Mouse (Mus musculus): ENCODE data around the gene Fam76a. TPM values are rescaled to one million over a fixed set of nuclear protein-coding genes. Genes with fewer than 3 reads are reported as not detected.

Gene Fam76a
- polyA plus RNA-seq, 1 experiment from 2014 or later = 47.5 TPM

DNA sequence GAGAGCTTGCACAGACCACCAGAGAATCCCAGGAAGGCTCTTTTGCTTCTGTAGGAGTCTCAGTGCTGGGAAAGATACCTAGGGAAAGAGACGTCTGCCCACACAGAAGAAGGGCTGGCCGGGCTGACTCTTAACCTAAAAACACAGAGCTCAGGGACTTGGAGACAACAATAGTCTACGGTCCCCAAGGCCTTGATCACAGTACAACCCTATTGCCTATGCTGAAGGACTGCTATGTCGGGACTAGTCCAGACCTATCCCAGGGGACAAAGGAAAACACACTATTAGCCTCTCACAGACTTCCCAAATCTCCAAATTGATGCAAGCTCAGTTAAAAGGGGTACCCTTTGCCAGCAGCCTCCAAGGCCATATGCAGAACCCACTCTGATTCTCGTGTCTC lies 39.5 kb upstream of the Fam76a start:
- Histone ChIP-seq H3K36me3 (ENCODE audit: control insufficient read depth, insufficient read depth, low read length) (no peaks in the 10 kb centered on the region), H3K9me3 (ENCODE audit: control insufficient read depth, low read length) (no peaks in the 10 kb centered on the region), H3K27ac (replicated peaks; ENCODE audit: low read depth, low read length) (no peak overlapping the region), H3K9ac (replicated peaks; ENCODE audit: low read length) (no peak overlapping the region), H3K4me1 (ENCODE audit: control insufficient read depth, insufficient read depth, low read length) (peaks cover 13% of the 10 kb centered on the region; the same call in 1 of the 2 replicates), H3K4me3 (replicated peaks; ENCODE audit: low read depth, low read length) (no peak overlapping the region), H3K4me2 (ENCODE audit: low read length) (no peak overlapping the region), H3K27me3 (ENCODE audit: control insufficient read depth, insufficient read depth, low read length) (no peaks in the 10 kb centered on the region)
- DNase-seq (no peak), ATAC-seq (ENCODE audit: low FRiP score, low TSS enrichment) (no peak)
- WGBS = 75% methylated on average over 5 of the region's 5 CpGs

DNA sequence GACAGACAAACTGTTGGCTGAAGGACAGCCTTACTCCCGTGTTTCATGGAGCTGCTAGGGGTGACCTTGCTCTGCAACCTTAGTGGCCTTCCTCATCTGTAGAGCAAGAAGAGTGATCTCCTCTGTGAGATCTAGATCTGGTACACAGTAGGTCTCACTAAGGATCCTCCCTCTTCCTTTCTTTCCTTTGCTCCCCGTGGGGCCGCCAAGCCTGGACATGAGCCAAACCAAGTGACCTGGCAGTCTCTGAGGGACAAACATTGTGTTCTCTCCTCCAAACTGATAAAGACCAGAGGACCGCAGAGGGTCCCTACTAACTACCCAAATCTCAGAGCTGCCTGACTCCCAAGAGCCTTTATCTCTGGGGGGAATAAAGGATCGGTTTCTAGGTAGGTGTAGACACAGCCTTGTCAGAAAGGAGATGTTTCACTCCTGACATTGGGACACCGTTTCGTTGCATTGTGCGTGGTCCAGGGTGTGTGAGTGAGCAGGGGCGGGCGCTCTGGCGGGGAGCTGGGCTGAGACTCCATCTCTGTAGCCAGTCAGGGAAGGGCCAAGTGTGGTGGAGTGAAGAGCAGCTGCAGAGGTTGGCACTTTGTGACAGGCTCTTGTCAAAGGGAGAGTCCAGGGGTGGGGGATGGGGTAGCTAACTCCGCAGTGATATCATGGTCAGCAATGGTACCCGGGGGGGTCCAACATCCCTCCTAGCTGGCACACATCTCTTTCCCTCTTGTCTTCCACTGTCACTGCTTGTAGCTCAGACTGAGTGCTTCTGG lies 38.7 kb upstream of the Fam76a start:
- no peaks in the 10 kb centered on the region for H3K36me3 ChIP-seq (ENCODE audit: control insufficient read depth, insufficient read depth, low read length)
- no peak overlapping the region for H3K9ac ChIP-seq (replicated peaks; ENCODE audit: low read length)
- H3K27me3 ChIP-seq (ENCODE audit: control insufficient read depth, insufficient read depth, low read length) = no peaks in the 10 kb centered on the region
- no peak overlapping the region for H3K4me3 ChIP-seq (replicated peaks; ENCODE audit: low read depth, low read length)
- DNase-seq (no peak), ATAC-seq (ENCODE audit: low FRiP score, low TSS enrichment) (no peak)
- peaks cover 13% of the 10 kb centered on the region; the same call in 1 of the 2 replicates for H3K4me1 ChIP-seq (ENCODE audit: control insufficient read depth, insufficient read depth, low read length)
- 66% methylated on average over 13 of the region's 13 CpGs for WGBS
- no peak overlapping the region for H3K4me2 ChIP-seq (ENCODE audit: low read length)
- H3K9me3 ChIP-seq (ENCODE audit: control insufficient read depth, low read length) = no peaks in the 10 kb centered on the region
- H3K27ac ChIP-seq (replicated peaks; ENCODE audit: low read depth, low read length) = no peak overlapping the region

DNA sequence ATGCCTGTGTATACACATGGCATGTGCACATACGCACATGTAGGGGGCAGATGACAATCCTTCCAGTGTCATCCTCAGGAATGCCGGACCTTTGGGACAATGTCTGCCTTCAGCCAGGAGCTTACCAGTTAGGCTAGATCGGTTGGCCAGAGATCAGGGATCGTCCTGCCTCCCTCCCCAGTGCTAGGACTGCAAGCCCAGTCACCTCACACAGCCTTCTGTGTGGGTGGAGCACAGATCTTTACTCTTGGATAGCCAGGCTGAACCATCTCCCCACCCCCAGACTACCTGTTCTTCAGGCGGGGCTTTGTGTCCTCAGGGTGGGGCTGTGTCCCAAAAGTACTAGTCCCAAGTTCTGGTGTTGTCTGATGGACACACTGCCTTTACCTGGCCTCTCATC lies 38.0 kb upstream of the Fam76a start:
- no peaks in the 10 kb centered on the region for H3K27me3 ChIP-seq (ENCODE audit: control insufficient read depth, insufficient read depth, low read length)
- ATAC-seq (ENCODE audit: low FRiP score, low TSS enrichment) = no peak
- WGBS = 62% methylated on average over 5 of the region's 5 CpGs
- H3K4me3 ChIP-seq (replicated peaks; ENCODE audit: low read depth, low read length) = no peak overlapping the region
- H3K9me3 ChIP-seq (ENCODE audit: control insufficient read depth, low read length) = no peaks in the 10 kb centered on the region
- H3K4me2 ChIP-seq (ENCODE audit: low read length) = no peak overlapping the region
- no peak overlapping the region for H3K9ac ChIP-seq (replicated peaks; ENCODE audit: low read length)
- no peak overlapping the region for H3K27ac ChIP-seq (replicated peaks; ENCODE audit: low read depth, low read length)
- DNase-seq = no peak
- H3K4me1 ChIP-seq (ENCODE audit: control insufficient read depth, insufficient read depth, low read length) = peaks cover 13% of the 10 kb centered on the region; the same call in 1 of the 2 replicates
- H3K36me3 ChIP-seq (ENCODE audit: control insufficient read depth, insufficient read depth, low read length) = no peaks in the 10 kb centered on the region

DNA sequence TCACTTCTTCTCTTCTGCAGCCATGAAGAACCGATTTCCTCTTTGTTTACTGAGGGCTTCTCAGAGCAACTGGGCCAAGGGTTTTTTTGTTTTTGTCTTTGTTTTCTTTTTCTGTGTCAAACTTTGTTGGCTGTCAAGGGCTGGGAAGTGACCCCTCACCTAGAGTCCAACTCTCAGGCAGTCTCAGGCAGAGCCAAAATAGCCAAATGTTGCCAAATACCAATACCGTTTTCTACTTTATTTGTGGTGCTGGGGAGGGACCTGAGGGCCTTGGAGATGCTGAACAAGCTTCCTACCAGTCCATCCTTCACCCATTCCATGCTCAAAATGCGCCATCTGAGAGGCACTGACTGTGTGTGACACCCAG lies 37.3 kb upstream of the Fam76a start:
- no peak overlapping the region for H3K4me2 ChIP-seq (ENCODE audit: low read length)
- 51% methylated on average over 3 of the region's 3 CpGs for WGBS
- no peak for DNase-seq
- no peak overlapping the region for H3K4me3 ChIP-seq (replicated peaks; ENCODE audit: low read depth, low read length)
- 0 out of 2 replicates have a peak overlapping the region, but pooled peaks have one; percentile 65 for H3K27ac ChIP-seq (replicated peaks; ENCODE audit: low read depth, low read length)
- no peaks in the 10 kb centered on the region for H3K36me3 ChIP-seq (ENCODE audit: control insufficient read depth, insufficient read depth, low read length)
- H3K9ac ChIP-seq (replicated peaks; ENCODE audit: low read length) = no peak overlapping the region
- peaks cover 12% of the 10 kb centered on the region; the same call in 1 of the 2 replicates for H3K4me1 ChIP-seq (ENCODE audit: control insufficient read depth, insufficient read depth, low read length)
- no peaks in the 10 kb centered on the region for H3K27me3 ChIP-seq (ENCODE audit: control insufficient read depth, insufficient read depth, low read length)
- no peak for ATAC-seq (ENCODE audit: low FRiP score, low TSS enrichment)
- H3K9me3 ChIP-seq (ENCODE audit: control insufficient read depth, low read length) = no peaks in the 10 kb centered on the region

DNA sequence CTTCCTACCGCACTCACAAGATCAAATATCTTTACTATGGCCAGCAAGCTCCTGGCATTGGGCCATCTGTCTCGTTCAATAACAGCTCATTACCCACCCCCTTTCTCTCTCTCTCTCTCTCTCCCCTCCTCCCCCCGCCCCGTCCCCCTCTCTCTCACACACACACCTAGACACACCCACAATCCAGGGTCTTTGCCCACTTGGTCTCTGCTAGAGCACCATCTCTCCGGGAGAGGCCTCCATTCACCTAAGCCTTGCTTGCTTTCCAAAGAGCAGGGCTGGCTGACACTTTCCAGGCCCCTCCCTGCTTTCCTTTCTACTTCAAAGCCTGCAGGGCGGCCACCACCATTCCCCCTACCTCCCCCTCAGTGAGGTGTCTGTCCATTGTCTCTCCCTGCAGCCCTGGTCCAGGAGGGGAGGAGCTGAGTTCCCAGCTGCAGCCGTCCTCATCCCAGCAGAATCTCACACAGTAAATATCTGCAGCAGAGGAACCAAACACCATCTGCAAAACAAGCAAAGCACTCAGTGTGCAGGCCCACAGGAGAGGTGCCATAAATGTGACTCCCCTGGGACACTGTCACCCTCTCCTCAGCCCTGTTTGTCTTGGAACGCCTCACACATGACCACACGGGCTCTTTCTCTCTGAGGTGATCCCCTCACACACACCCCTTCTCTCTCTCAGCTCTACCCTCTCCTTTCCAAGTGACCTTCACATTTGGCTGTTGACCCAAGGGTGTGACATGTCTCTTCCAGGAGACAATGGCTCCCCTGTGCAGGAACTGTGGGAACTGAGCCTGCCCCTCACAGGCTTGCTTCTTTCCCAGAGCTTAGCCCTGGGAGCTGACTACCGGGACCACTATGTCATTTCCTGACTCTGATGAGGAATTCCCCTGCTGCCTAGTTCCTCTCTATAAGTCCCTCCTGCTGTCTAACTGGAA lies 36.7 kb upstream of the Fam76a start:
- peak; percentile 68 for DNase-seq
- 7% methylated on average over 10 of the region's 10 CpGs for WGBS
- H3K4me2 ChIP-seq (ENCODE audit: low read length) = 0 out of 2 replicates have a peak overlapping the region, but pooled peaks have one; percentile 1
- H3K4me3 ChIP-seq (replicated peaks; ENCODE audit: low read depth, low read length) = no peak overlapping the region
- H3K36me3 ChIP-seq (ENCODE audit: control insufficient read depth, insufficient read depth, low read length) = no peaks in the 10 kb centered on the region
- H3K4me1 ChIP-seq (ENCODE audit: control insufficient read depth, insufficient read depth, low read length) = 0 out of 2 replicates have a peak, but pooled peaks cover 8% of the 10 kb centered on the region
- no peak overlapping the region; the same call in 1 of the 2 replicates for H3K9ac ChIP-seq (replicated peaks; ENCODE audit: low read length)
- peak overlapping the region; percentile 65 for H3K27ac ChIP-seq (replicated peaks; ENCODE audit: low read depth, low read length)
- no peaks in the 10 kb centered on the region for H3K9me3 ChIP-seq (ENCODE audit: control insufficient read depth, low read length)
- ATAC-seq (ENCODE audit: low FRiP score, low TSS enrichment) = peak; percentile 24; the same call in 1 of the 2 replicates
- H3K27me3 ChIP-seq (ENCODE audit: control insufficient read depth, insufficient read depth, low read length) = no peaks in the 10 kb centered on the region

DNA sequence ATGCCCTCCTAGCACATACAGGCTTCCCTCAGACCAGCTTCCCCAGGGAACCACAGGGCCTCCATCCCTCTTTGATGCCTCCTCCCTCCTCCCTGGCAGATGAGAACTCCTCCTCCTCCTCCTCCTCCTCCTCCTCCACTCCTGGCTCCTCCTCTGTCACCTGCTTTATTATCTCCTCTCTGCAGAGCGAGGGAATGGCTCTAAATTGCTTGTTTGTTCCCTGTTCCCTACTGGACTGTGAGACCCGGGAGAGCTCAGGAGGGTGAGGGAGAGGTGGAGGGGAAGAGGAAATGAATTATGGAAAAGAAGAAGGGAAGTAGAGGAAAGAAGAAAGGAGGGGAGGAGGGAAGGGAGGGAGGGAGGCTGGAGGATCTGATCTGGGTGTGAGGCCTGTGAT lies 33.0 kb upstream of the Fam76a start:
- H3K4me3 ChIP-seq (replicated peaks; ENCODE audit: low read depth, low read length) = no peak overlapping the region
- no peaks in the 10 kb centered on the region for H3K27me3 ChIP-seq (ENCODE audit: control insufficient read depth, insufficient read depth, low read length)
- H3K9me3 ChIP-seq (ENCODE audit: control insufficient read depth, low read length) = no peaks in the 10 kb centered on the region
- no peaks in the 10 kb centered on the region for H3K36me3 ChIP-seq (ENCODE audit: control insufficient read depth, insufficient read depth, low read length)
- H3K27ac ChIP-seq (replicated peaks; ENCODE audit: low read depth, low read length) = no peak overlapping the region
- WGBS = 23% methylated on average over 2 of the region's 2 CpGs
- ATAC-seq (ENCODE audit: low FRiP score, low TSS enrichment) (no peak), DNase-seq (no peak)
- H3K4me1 ChIP-seq (ENCODE audit: control insufficient read depth, insufficient read depth, low read length) = 0 out of 2 replicates have a peak, but pooled peaks cover 8% of the 10 kb centered on the region
- no peak overlapping the region for H3K9ac ChIP-seq (replicated peaks; ENCODE audit: low read length)
- H3K4me2 ChIP-seq (ENCODE audit: low read length) = no peak overlapping the region

DNA sequence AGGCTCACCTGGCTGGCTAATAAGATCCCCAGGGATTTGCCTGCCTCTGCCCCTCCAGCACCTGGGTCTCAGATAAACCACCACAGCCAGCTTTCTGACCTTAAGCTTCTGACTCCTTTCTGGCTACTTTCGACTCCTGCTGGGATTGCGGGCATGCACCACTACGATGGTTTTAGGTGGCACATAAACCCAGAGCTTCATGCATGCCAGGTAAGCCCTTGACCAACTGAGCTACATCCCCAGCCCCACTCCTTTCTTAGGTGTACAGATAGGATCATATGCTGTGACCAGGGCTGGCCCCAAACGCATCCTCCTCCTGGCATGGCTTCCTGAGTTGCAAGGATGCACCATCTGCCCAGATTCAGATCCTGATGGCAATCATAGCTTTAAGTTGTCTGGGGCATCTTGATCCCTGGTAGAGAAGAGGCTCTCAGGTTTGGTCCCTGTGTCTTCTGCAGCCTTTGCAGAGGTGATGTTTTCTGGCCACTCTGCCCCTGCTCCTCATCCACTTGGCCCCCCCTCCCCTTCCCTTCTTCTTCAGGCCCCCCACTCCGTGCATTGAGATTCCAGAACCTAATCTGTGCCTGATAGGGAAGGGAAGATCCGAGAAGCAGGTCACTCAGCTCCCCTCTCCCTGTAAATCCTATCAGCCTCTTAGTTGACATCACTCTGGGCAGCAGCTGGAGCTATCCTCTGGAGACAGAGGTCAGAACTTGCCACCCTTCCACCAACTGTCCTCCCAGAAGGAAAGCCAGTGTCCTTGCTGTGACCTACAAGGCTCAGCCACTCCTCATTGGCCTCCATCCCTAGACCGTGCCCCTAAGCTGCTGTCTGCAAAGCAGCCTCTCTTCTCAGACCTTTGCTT lies 32.4 kb upstream of the Fam76a start:
- Histone ChIP-seq H3K9me3 (ENCODE audit: control insufficient read depth, low read length) (no peaks in the 10 kb centered on the region), H3K27me3 (ENCODE audit: control insufficient read depth, insufficient read depth, low read length) (no peaks in the 10 kb centered on the region), H3K27ac (replicated peaks; ENCODE audit: low read depth, low read length) (no peak overlapping the region), H3K4me2 (ENCODE audit: low read length) (no peak overlapping the region), H3K36me3 (ENCODE audit: control insufficient read depth, insufficient read depth, low read length) (no peaks in the 10 kb centered on the region), H3K4me1 (ENCODE audit: control insufficient read depth, insufficient read depth, low read length) (0 out of 2 replicates have a peak, but pooled peaks cover 8% of the 10 kb centered on the region), H3K4me3 (replicated peaks; ENCODE audit: low read depth, low read length) (no peak overlapping the region), H3K9ac (replicated peaks; ENCODE audit: low read length) (no peak overlapping the region)
- 71% methylated on average over 7 of the region's 7 CpGs for WGBS
- no peak for DNase-seq
- no peak for ATAC-seq (ENCODE audit: low FRiP score, low TSS enrichment)

DNA sequence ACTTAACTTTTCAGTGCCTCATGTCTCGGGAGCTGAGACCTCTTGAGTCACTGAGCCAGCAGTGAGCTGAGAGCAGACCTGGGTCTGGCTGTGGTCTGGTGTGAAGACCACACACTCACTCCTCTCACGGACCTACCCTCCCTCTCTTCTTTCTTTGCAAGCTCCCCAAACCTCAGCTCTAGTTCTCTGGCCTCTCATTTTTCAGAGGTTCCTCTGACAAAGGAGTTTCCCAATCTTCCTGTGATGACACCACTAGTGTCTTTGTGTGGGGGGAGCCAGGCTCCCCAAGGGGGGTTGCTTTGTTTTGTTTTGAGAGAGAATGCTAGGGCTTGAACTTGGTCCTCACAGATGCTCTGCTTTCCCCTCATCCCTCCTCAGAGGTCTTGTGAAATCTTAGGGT lies 28.6 kb upstream of the Fam76a start:
- H3K4me2 ChIP-seq (ENCODE audit: low read length) = no peak overlapping the region
- H3K27ac ChIP-seq (replicated peaks; ENCODE audit: low read depth, low read length) = no peak overlapping the region
- H3K27me3 ChIP-seq (ENCODE audit: control insufficient read depth, insufficient read depth, low read length) = no peaks in the 10 kb centered on the region
- no peak overlapping the region for H3K4me3 ChIP-seq (replicated peaks; ENCODE audit: low read depth, low read length)
- H3K36me3 ChIP-seq (ENCODE audit: control insufficient read depth, insufficient read depth, low read length) = no peaks in the 10 kb centered on the region
- H3K9ac ChIP-seq (replicated peaks; ENCODE audit: low read length) = no peak overlapping the region
- 56% methylated on average over 2 of the region's 2 CpGs for WGBS
- DNase-seq (no peak), ATAC-seq (ENCODE audit: low FRiP score, low TSS enrichment) (no peak)
- H3K4me1 ChIP-seq (ENCODE audit: control insufficient read depth, insufficient read depth, low read length) = peaks cover 4% of the 10 kb centered on the region
- H3K9me3 ChIP-seq (ENCODE audit: control insufficient read depth, low read length) = no peaks in the 10 kb centered on the region
